Mouse (Mus musculus) embryonic facial prominence, embryonic 15.5 days (tissue): ENCODE data around the gene 0610037L13Rik. TPM values are rescaled to one million over a fixed set of nuclear protein-coding genes. Genes with fewer than 3 reads are reported as not detected.

Source experiments
- ATAC-seq: fragments of 200-750 bp; cut with Nextera tagmentation; 2 replicates; pipeline ENCODE4 v1.8.0; 2017; ENCODE audit warnings: low read depth, moderate TSS enrichment; ENCODE audit not compliant: insufficient number of reproducible peaks, low FRiP score, low TSS enrichment
- H3K27ac ChIP-seq: fragments of 300-500 bp; sonication (generic); replicated peaks from 2 replicates; pipeline ENCODE4 v1.5.1; 2015; ENCODE audit warnings: mild to moderate bottlenecking, inconsistent platforms
- H3K27me3 ChIP-seq: fragments of 300-500 bp; sonication (generic); 2 replicates; pipeline ENCODE4 v1.6.1; 2015; ENCODE audit warnings: inconsistent platforms
- H3K36me3 ChIP-seq: fragments of 300-500 bp; sonication (generic); 2 replicates; pipeline ENCODE4 v1.6.1; 2015; ENCODE audit warnings: mild to moderate bottlenecking, inconsistent platforms
- H3K4me1 ChIP-seq: fragments of 300-500 bp; sonication (generic); 2 replicates; pipeline ENCODE4 v1.6.1; 2015; ENCODE audit warnings: inconsistent platforms
- H3K4me2 ChIP-seq: fragments of 300-500 bp; sonication (generic); replicated peaks from 2 replicates; pipeline ENCODE4 v1.6.1; 2015; ENCODE audit warnings: mild to moderate bottlenecking, inconsistent platforms
- H3K4me3 ChIP-seq: fragments of 300-500 bp; sonication (generic); replicated peaks from 2 replicates; pipeline ENCODE4 v1.5.1; 2015; ENCODE audit warnings: mild to moderate bottlenecking, inconsistent platforms
- H3K9ac ChIP-seq: fragments of 300-500 bp; sonication (generic); 2 replicates; pipeline ENCODE4 v1.6.1; 2015; ENCODE audit warnings: inconsistent platforms
- H3K9me3 ChIP-seq: fragments of 300-500 bp; sonication (generic); replicated peaks from 2 replicates; pipeline ENCODE4 v1.6.1; 2016; ENCODE audit warnings: inconsistent platforms
- WGBS: fragments of 180-500 bp; shearing (Covaris S2); methylation state at CpG from one replicate; pipeline ENCODE4 v1.1.7; 2015; 5-methylcytosine and 5-hydroxymethylcytosine counted together
- polyA plus RNA-seq: library from polyadenylated mRNA; unstranded; fragments of >200 nt; fragmentation: Nextera tagmentation; extraction: Ambion mirVana; gene quantifications from 2 replicates; pipeline ENCODE4 v1.2.1, GENCODE M21; 2015

Gene 0610037L13Rik
- polyA plus RNA-seq, 1 experiment from 2014 or later: 145 TPM

DNA sequence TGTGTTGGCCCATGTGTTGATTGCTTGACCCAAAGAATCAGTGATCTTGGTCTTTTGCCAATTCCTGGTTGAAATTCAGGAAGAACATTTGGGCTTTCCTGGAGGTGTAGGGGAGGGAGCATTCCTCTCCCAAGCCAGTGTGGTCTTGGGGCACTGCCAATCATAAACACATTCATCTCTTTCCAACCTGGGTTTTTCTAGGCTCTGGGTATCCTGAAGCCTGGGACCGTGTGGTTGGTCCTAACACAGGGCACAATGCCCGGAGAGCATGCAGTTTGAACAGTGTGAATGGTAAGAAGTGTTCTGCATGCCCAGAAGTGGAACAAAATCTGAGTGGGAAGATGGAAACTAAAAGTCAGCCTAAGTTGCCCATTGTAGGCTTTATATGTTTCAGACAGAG, 48.5 kb downstream of the 0610037L13Rik start:
- ATAC-seq: no peak
- H3K27me3 ChIP-seq: no peaks in the 10 kb centered on the region
- WGBS: 62% methylated on average over 2 of the region's 2 CpGs
- no peak overlapping the region for H3K9ac ChIP-seq
- 0 out of 2 replicates have a peak, but pooled peaks cover 2% of the 10 kb centered on the region for H3K4me1 ChIP-seq
- H3K4me2 ChIP-seq: no peak overlapping the region
- H3K36me3 ChIP-seq: no peaks in the 10 kb centered on the region
- H3K4me3 ChIP-seq: no peak overlapping the region
- H3K9me3 ChIP-seq: no peaks in the 10 kb centered on the region
- H3K27ac ChIP-seq: no peak overlapping the region

DNA sequence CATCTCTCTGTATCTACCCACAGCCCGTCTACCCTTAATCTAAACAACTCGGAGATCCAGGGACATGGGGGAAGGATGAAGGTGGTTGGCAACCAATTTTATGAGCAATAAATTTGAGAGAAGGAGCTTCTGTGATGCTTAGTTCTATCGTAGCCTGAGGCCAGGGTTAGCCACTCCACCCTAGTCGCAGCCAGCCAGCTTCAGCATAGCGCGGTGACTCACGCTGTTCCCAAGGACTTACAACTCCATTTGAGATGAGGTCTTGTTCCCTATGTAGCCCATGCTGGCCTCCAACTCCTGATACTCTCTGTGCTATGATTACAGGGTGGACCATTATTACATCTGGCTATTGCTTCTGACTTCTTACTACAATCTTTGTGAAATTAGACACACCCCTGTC, 53.1 kb downstream of the 0610037L13Rik start:
- 82% methylated on average over 7 of the region's 7 CpGs for WGBS
- no peaks in the 10 kb centered on the region for H3K9me3 ChIP-seq
- no peaks in the 10 kb centered on the region for H3K27me3 ChIP-seq
- ATAC-seq: no peak
- no peak overlapping the region for H3K27ac ChIP-seq
- H3K4me2 ChIP-seq: no peak overlapping the region
- H3K9ac ChIP-seq: no peak overlapping the region
- H3K4me3 ChIP-seq: no peak overlapping the region
- 0 out of 2 replicates have a peak, but pooled peaks cover 2% of the 10 kb centered on the region for H3K4me1 ChIP-seq
- H3K36me3 ChIP-seq: no peaks in the 10 kb centered on the region

DNA sequence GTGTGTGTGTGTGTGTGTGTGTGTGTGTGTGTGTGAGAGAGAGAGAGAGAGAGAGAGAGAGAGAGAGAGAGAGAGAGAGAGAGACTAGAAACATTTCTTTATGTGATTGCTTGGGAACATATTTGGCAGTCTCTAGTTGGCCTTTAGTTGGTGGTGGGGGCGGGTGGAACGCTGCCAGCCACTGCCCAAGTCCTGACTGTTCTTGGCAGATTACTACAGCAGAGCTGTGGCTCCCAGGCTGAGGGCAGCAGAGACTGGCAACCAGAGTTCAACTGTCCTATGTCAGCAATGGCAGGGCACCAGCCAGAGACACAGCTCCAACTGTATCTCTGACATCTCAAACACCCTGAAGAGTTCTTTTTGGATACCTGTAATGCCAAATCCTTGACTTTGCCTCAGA, 54.5 kb downstream of the 0610037L13Rik start:
- no peaks in the 10 kb centered on the region for H3K9me3 ChIP-seq
- H3K36me3 ChIP-seq: no peaks in the 10 kb centered on the region
- 0 out of 2 replicates have a peak, but pooled peaks cover 2% of the 10 kb centered on the region for H3K4me1 ChIP-seq
- WGBS: 74% methylated on average over 2 of the region's 2 CpGs
- H3K9ac ChIP-seq: no peak overlapping the region
- no peak overlapping the region for H3K4me2 ChIP-seq
- ATAC-seq: no peak
- no peaks in the 10 kb centered on the region for H3K27me3 ChIP-seq
- no peak overlapping the region for H3K4me3 ChIP-seq
- no peak overlapping the region for H3K27ac ChIP-seq

Other genes with a start within 250 kb of the 0610037L13Rik start
- 0.12 and 0.25 TPM in 2 replicates for gene Dmrtb1, start 205.6 kb upstream of the 0610037L13Rik start, polyA plus RNA-seq
- gene Lrp8, start 87.6 kb upstream of the 0610037L13Rik start, polyA plus RNA-seq: 3.5 and 3.9 TPM in 2 replicates
- gene Magoh, start 10.1 kb upstream of the 0610037L13Rik start, polyA plus RNA-seq: 160 and 167 TPM in 2 replicates
- 33.2 and 34.1 TPM in 2 replicates for gene Cpt2, start 33.8 kb downstream of the 0610037L13Rik start, polyA plus RNA-seq
- 0.12 and 0.16 TPM in 2 replicates for gene Slc1a7, start 78.5 kb downstream of the 0610037L13Rik start, polyA plus RNA-seq
- 4.5 and 5.5 TPM in 2 replicates for gene Podn, start 206.6 kb downstream of the 0610037L13Rik start, polyA plus RNA-seq